Mouse (Mus musculus) left cerebral cortex, postnatal 4 days (tissue): ENCODE data around the gene Dcaf15. TPM values are rescaled to one million over a fixed set of nuclear protein-coding genes. Genes with fewer than 3 reads are reported as not detected.

Source experiments
- DNase-seq: peaks from one replicate; pipeline ENCODE4 v3.0.0-alpha.2; 2022
- intact Hi-C: fragments of 180-260 bp; cut with DNase I; formaldehyde crosslinking; loops from one replicate; pipeline ENCODE4 v1.15.1; 2025
- total RNA-seq, 2 experiments: library from RNA; stranded (reverse); gene quantifications; 2 replicates each; pipeline ENCODE4 v1.2.3; 2021

Dcaf15 gene
- total RNA-seq, 2 experiments from 2014 or later = 49.1 to 49.7 TPM

GRCm38 (mm10) chr8:84101476-84102270, 2.9 kb downstream of the Dcaf15 start:
- intact Hi-C loops = no loop called here
- no peak for DNase-seq

GRCm38 (mm10) chr8:84098376-84098775, 6.2 kb downstream of the Dcaf15 start:
- intact Hi-C loops = no loop called here
- no peak for DNase-seq

GRCm38 (mm10) chr8:84096061-84096460, 8.5 kb downstream of the Dcaf15 start:
- intact Hi-C loops = no loop called here
- DNase-seq = no peak

- intact Hi-C loops = no loop called here
- no peak for DNase-seq
Observed at GRCm38 (mm10) chr8:84090585-84090984, 14.0 kb downstream of the Dcaf15 start.

GRCm38 (mm10) chr8:84089277-84089676, 15.3 kb downstream of the Dcaf15 start:
- no peak for DNase-seq
- intact Hi-C loops = no loop called here

GRCm38 (mm10) chr8:84087821-84088220, 16.7 kb downstream of the Dcaf15 start:
- intact Hi-C loops = no loop called here
- DNase-seq = no peak

GRCm38 (mm10) chr8:84087156-84087555, 17.4 kb downstream of the Dcaf15 start:
- no peak for DNase-seq
- intact Hi-C loops = no loop called here

- no peak for DNase-seq
- intact Hi-C loops = no loop called here
Observed at GRCm38 (mm10) chr8:84084341-84085115, 20.0 kb downstream of the Dcaf15 start.

- intact Hi-C loops = no loop called here
- DNase-seq = no peak
Observed at GRCm38 (mm10) chr8:84083829-84084241, 20.7 kb downstream of the Dcaf15 start.

GRCm38 (mm10) chr8:84079206-84079605, 25.4 kb downstream of the Dcaf15 start:
- no peak for DNase-seq
- intact Hi-C loops = no loop called here

- intact Hi-C loops = no loop called here
- DNase-seq = no peak
Observed at GRCm38 (mm10) chr8:84076849-84077248, 27.7 kb downstream of the Dcaf15 start.

- intact Hi-C loops = no loop called here
- no peak for DNase-seq
Observed at GRCm38 (mm10) chr8:84076412-84076811, 28.2 kb downstream of the Dcaf15 start.

- intact Hi-C loops = no loop called here
- DNase-seq = no peak
Observed at GRCm38 (mm10) chr8:84073230-84073976, 31.2 kb downstream of the Dcaf15 start.

- intact Hi-C loops = no loop called here
- DNase-seq = no peak
Observed at GRCm38 (mm10) chr8:84072321-84072720, 32.2 kb downstream of the Dcaf15 start.

GRCm38 (mm10) chr8:84071921-84072320, 32.6 kb downstream of the Dcaf15 start:
- no peak for DNase-seq
- intact Hi-C loops = no loop called here

- intact Hi-C loops = no loop called here
Observed at GRCm38 (mm10) chr8:84070667-84071066, 33.9 kb downstream of the Dcaf15 start.

GRCm38 (mm10) chr8:84070241-84070640, 34.3 kb downstream of the Dcaf15 start:
- DNase-seq = no peak
- intact Hi-C loops = no loop called here

More at GRCm38 (mm10) chr8:84070667-84071066, 33.9 kb downstream of the Dcaf15 start:
- no peak for DNase-seq

- no peak for DNase-seq
- intact Hi-C loops = no loop called here
Observed at GRCm38 (mm10) chr8:84069750-84070149, 34.8 kb downstream of the Dcaf15 start.

GRCm38 (mm10) chr8:84069169-84069568, 35.4 kb downstream of the Dcaf15 start:
- DNase-seq = no peak
- intact Hi-C loops = no loop called here

- intact Hi-C loops = no loop called here
- no peak for DNase-seq
Observed at GRCm38 (mm10) chr8:84068316-84069035, 36.1 kb downstream of the Dcaf15 start.

- no peak for DNase-seq
- intact Hi-C loops = no loop called here
Observed at GRCm38 (mm10) chr8:84067911-84068310, 36.7 kb downstream of the Dcaf15 start.
